Mouse (Mus musculus): ENCODE measurements around the gene Tsen2. TPM values are rescaled to one million over a fixed set of nuclear protein-coding genes. Genes with fewer than 3 reads are reported as not detected.

The Tsen2 gene
- total and polyA plus RNA-seq, 3 experiments, result 8.9 to 14.6 (median 11.5) TPM

DNA sequence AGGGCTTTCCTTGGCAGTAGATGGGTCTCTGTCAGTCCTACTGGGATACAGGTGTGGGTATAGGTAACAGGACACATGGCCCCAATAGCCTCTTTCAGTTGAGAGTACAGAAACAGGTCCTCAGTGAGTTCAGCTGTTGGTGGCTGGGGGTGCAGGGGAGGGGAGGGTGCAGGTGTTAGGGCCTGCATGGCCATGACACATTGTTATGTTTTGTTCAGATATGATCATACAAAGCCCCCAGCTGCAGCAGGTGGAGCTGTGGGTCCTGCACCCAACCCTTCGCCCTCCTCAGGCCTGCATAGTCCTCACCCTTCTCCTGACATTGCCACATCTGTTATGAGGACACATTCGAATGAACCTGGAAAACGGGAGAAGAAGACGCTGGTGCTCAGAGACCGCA lies 65.8 kb downstream of the Tsen2 start:
- TF ChIP-seq CTCF (IDR thresholded peaks at IDR 0.05; ENCODE audit: low read depth, low read length) (no peak), GATA2 (IDR thresholded peaks at IDR 0.05; ENCODE audit: borderline replicate concordance, low read depth, low read length) (no peak), TAL1 (conservative IDR thresholded peaks at IDR 0.05; ENCODE audit: low read depth, low read length) (no peak), POLR2AphosphoS5 (IDR thresholded peaks at IDR 0.05; ENCODE audit: insufficient replicate concordance, low read depth, low read length) (no peak), GATA1 (IDR thresholded peaks at IDR 0.05; ENCODE audit: borderline replicate concordance, low read length) (no peak)
- Histone ChIP-seq H3K36me3 (replicated peaks) (peaks cover 91% of the 10 kb centered on the region), H3K4me3 (ENCODE audit: low read depth, low read length) (no peak overlapping the region), H3K27me3 (ENCODE audit: insufficient read depth, low read length) (no peaks in the 10 kb centered on the region), H3K9me3 (replicated peaks) (no peaks in the 10 kb centered on the region), H3K4me1 (ENCODE audit: insufficient read depth, low read depth, low read length) (peaks cover 8% of the 10 kb centered on the region)
- DNase-seq (ENCODE audit: low spot score), result no peak
- ATAC-seq (ENCODE audit: extremely low read depth, insufficient number of reproducible peaks, low FRiP score, poor library complexity, severe bottlenecking), result no peak

- TF ChIP-seq POLR2AphosphoS5 (IDR thresholded peaks at IDR 0.05; ENCODE audit: insufficient replicate concordance, low read depth, low read length) (no peak), GATA2 (IDR thresholded peaks at IDR 0.05; ENCODE audit: borderline replicate concordance, low read depth, low read length) (no peak), CTCF (IDR thresholded peaks at IDR 0.05; ENCODE audit: low read depth, low read length) (no peak), TAL1 (conservative IDR thresholded peaks at IDR 0.05; ENCODE audit: low read depth, low read length) (no peak), GATA1 (IDR thresholded peaks at IDR 0.05; ENCODE audit: borderline replicate concordance, low read length) (no peak)
- ATAC-seq (ENCODE audit: extremely low read depth, insufficient number of reproducible peaks, low FRiP score, poor library complexity, severe bottlenecking), result no peak
- no peak overlapping the region for H3K4me3 ChIP-seq (ENCODE audit: low read depth, low read length)
- no peak for DNase-seq (ENCODE audit: low spot score)
- H3K27me3 ChIP-seq (ENCODE audit: insufficient read depth, low read length), result no peaks in the 10 kb centered on the region
- peaks cover 97% of the 10 kb centered on the region for H3K36me3 ChIP-seq (replicated peaks)
- H3K9me3 ChIP-seq (replicated peaks), result no peaks in the 10 kb centered on the region
- no peaks in the 10 kb centered on the region for H3K4me1 ChIP-seq (ENCODE audit: insufficient read depth, low read depth, low read length)
These were observed 69.3 kb downstream of the Tsen2 start for GRCm38 (mm10) chr6:115613793-115614192.

DNA sequence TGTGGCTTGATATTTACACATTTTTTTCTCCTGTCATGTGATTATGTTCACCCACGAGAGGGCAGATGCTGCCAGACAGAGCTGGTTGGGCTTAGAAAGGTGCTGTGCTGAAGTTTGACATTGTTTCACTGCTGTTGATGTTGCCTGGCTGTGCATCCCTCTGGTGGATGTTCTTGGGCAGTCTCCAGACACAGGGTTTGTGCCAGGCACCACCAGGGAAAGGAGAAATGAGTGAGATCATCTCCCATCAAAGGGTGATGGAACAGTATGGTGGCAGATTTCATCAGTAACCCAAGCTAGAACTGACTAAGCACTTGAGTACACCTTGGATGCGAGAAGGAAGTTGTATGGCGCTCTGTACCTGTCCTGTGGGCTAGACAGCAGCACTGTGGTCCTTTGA lies 71.5 kb downstream of the Tsen2 start:
- DNase-seq (ENCODE audit: low spot score), result no peak
- Histone ChIP-seq H3K4me3 (ENCODE audit: low read depth, low read length) (no peak overlapping the region), H3K36me3 (replicated peaks) (peaks cover 99% of the 10 kb centered on the region), H3K9me3 (replicated peaks) (no peaks in the 10 kb centered on the region), H3K27me3 (ENCODE audit: insufficient read depth, low read length) (no peaks in the 10 kb centered on the region), H3K4me1 (ENCODE audit: insufficient read depth, low read depth, low read length) (no peaks in the 10 kb centered on the region)
- ATAC-seq (ENCODE audit: extremely low read depth, insufficient number of reproducible peaks, low FRiP score, poor library complexity, severe bottlenecking), result no peak
- TF ChIP-seq POLR2AphosphoS5 (IDR thresholded peaks at IDR 0.05; ENCODE audit: insufficient replicate concordance, low read depth, low read length) (no peak), GATA1 (IDR thresholded peaks at IDR 0.05; ENCODE audit: borderline replicate concordance, low read length) (no peak), GATA2 (IDR thresholded peaks at IDR 0.05; ENCODE audit: borderline replicate concordance, low read depth, low read length) (no peak), TAL1 (conservative IDR thresholded peaks at IDR 0.05; ENCODE audit: low read depth, low read length) (no peak), CTCF (IDR thresholded peaks at IDR 0.05; ENCODE audit: low read depth, low read length) (no peak)

- no peak overlapping the region for H3K4me3 ChIP-seq (ENCODE audit: low read depth, low read length)
- H3K4me1 ChIP-seq (ENCODE audit: insufficient read depth, low read depth, low read length), result no peaks in the 10 kb centered on the region
- H3K27me3 ChIP-seq (ENCODE audit: insufficient read depth, low read length), result no peaks in the 10 kb centered on the region
- DNase-seq (ENCODE audit: low spot score), result no peak
- peaks cover 99% of the 10 kb centered on the region for H3K36me3 ChIP-seq (replicated peaks)
- TF ChIP-seq TAL1 (conservative IDR thresholded peaks at IDR 0.05; ENCODE audit: low read depth, low read length) (no peak), GATA2 (IDR thresholded peaks at IDR 0.05; ENCODE audit: borderline replicate concordance, low read depth, low read length) (no peak), POLR2AphosphoS5 (IDR thresholded peaks at IDR 0.05; ENCODE audit: insufficient replicate concordance, low read depth, low read length) (no peak), GATA1 (IDR thresholded peaks at IDR 0.05; ENCODE audit: borderline replicate concordance, low read length) (no peak), CTCF (IDR thresholded peaks at IDR 0.05; ENCODE audit: low read depth, low read length) (no peak)
- no peak for ATAC-seq (ENCODE audit: extremely low read depth, insufficient number of reproducible peaks, low FRiP score, poor library complexity, severe bottlenecking)
- no peaks in the 10 kb centered on the region for H3K9me3 ChIP-seq (replicated peaks)
These were observed 75.4 kb downstream of the Tsen2 start for GRCm38 (mm10) chr6:115619818-115620217.

DNA sequence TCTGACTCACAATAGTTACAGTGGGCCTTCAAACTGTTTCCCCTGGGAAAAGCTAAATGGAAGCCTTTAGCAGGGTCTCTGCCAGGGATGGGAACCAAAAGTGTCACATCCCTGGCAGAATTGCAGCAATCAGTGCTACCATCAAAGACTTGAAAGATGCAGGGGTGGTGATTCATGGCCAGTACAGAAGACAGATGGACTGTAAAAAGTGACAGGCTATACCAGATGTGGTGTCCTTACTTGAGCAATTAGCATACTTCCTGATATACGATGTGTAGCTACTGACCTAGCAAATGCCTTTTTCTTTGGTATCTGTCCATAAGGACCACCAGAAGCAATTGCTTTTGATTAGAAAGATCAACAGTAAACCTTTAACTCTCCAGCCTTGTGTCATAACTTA lies 76.5 kb downstream of the Tsen2 start:
- Histone ChIP-seq H3K9me3 (replicated peaks) (no peaks in the 10 kb centered on the region), H3K27me3 (ENCODE audit: insufficient read depth, low read length) (no peaks in the 10 kb centered on the region), H3K36me3 (replicated peaks) (peaks cover 100% of the 10 kb centered on the region), H3K4me1 (ENCODE audit: insufficient read depth, low read depth, low read length) (no peaks in the 10 kb centered on the region), H3K4me3 (ENCODE audit: low read depth, low read length) (no peak overlapping the region)
- no peak for ATAC-seq (ENCODE audit: extremely low read depth, insufficient number of reproducible peaks, low FRiP score, poor library complexity, severe bottlenecking)
- TF ChIP-seq GATA2 (IDR thresholded peaks at IDR 0.05; ENCODE audit: borderline replicate concordance, low read depth, low read length) (no peak), GATA1 (IDR thresholded peaks at IDR 0.05; ENCODE audit: borderline replicate concordance, low read length) (no peak), TAL1 (conservative IDR thresholded peaks at IDR 0.05; ENCODE audit: low read depth, low read length) (no peak), CTCF (IDR thresholded peaks at IDR 0.05; ENCODE audit: low read depth, low read length) (no peak), POLR2AphosphoS5 (IDR thresholded peaks at IDR 0.05; ENCODE audit: insufficient replicate concordance, low read depth, low read length) (no peak)
- DNase-seq (ENCODE audit: low spot score), result no peak

DNA sequence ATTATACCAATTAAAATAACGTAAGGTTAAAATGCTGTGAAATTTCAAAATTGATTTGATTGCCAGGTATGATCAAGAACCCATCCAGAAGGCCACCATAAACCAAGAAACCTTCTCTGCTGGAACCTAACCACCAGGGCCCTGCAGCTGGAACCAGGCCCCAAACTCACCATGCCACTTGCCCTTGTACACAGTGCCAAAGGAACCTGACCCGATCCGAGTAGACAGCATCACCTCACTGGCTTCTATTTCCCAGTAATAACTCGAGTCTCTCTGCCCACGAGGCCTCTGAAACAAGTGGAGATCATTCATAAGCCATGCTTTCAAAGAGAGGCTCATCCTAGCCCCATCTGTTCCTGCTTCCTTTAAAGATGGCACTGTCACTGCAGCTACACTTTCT lies 81.7 kb downstream of the Tsen2 start:
- Histone ChIP-seq H3K9me3 (replicated peaks) (no peaks in the 10 kb centered on the region), H3K36me3 (replicated peaks) (peaks cover 95% of the 10 kb centered on the region), H3K27me3 (ENCODE audit: insufficient read depth, low read length) (no peaks in the 10 kb centered on the region), H3K4me3 (ENCODE audit: low read depth, low read length) (no peak overlapping the region), H3K4me1 (ENCODE audit: insufficient read depth, low read depth, low read length) (no peaks in the 10 kb centered on the region)
- TF ChIP-seq CTCF (IDR thresholded peaks at IDR 0.05; ENCODE audit: low read depth, low read length) (no peak), POLR2AphosphoS5 (IDR thresholded peaks at IDR 0.05; ENCODE audit: insufficient replicate concordance, low read depth, low read length) (no peak)
- ATAC-seq (ENCODE audit: extremely low read depth, insufficient number of reproducible peaks, low FRiP score, poor library complexity, severe bottlenecking) (no peak), DNase-seq (ENCODE audit: low spot score) (no peak)

Other genes with a start within 250 kb of the Tsen2 start
- gene Pparg, start 183.7 kb upstream of the Tsen2 start, total RNA-seq (2014; fragmentation: Nextera tagmentation), result not detected in 2 replicates
- gene Pparg, start 183.7 kb upstream of the Tsen2 start, total RNA-seq (2017), result 0.06 TPM in 1 of 2 replicates, not detected in the other
- not detected in 2 replicates for gene Pparg, start 183.7 kb upstream of the Tsen2 start, polyA plus RNA-seq (2012)
- gene Mkrn2os, start 47.9 kb downstream of the Tsen2 start, total RNA-seq (2014; fragmentation: Nextera tagmentation), result not detected in 2 replicates
- not detected in 2 replicates for gene Mkrn2os, start 47.9 kb downstream of the Tsen2 start, total RNA-seq (2017)
- not detected in 2 replicates for gene Mkrn2os, start 47.9 kb downstream of the Tsen2 start, polyA plus RNA-seq (2012)
- 18.4 and 23.6 TPM in 2 replicates for gene Mkrn2, start 57.2 kb downstream of the Tsen2 start, total RNA-seq (2014; fragmentation: Nextera tagmentation)
- gene Mkrn2, start 57.2 kb downstream of the Tsen2 start, total RNA-seq (2017), result 24.5 and 26.3 TPM in 2 replicates
- gene Mkrn2, start 57.2 kb downstream of the Tsen2 start, polyA plus RNA-seq (2012), result 2.5 and 21.5 TPM in 2 replicates
- 75.5 and 78.1 TPM in 2 replicates for gene Raf1, start 132.0 kb downstream of the Tsen2 start, total RNA-seq (2014; fragmentation: Nextera tagmentation)
- gene Raf1, start 132.0 kb downstream of the Tsen2 start, total RNA-seq (2017), result 53.0 and 56.9 TPM in 2 replicates
- 14.6 and 20.9 TPM in 2 replicates for gene Raf1, start 132.0 kb downstream of the Tsen2 start, polyA plus RNA-seq (2012)
- gene Tmem40, start 217.7 kb downstream of the Tsen2 start, total RNA-seq (2014; fragmentation: Nextera tagmentation), result 1.8 TPM in 1 of 2 replicates, not detected in the other
- gene Tmem40, start 217.7 kb downstream of the Tsen2 start, total RNA-seq (2017), result 14.6 and 16.5 TPM in 2 replicates
- 2.8 and 3.4 TPM in 2 replicates for gene Tmem40, start 217.7 kb downstream of the Tsen2 start, polyA plus RNA-seq (2012)
- 6.5 and 7.1 TPM in 2 replicates for gene Cand2, start 229.9 kb downstream of the Tsen2 start, total RNA-seq (2014; fragmentation: Nextera tagmentation)
- 1.6 and 1.8 TPM in 2 replicates for gene Cand2, start 229.9 kb downstream of the Tsen2 start, total RNA-seq (2017)
- gene Cand2, start 229.9 kb downstream of the Tsen2 start, polyA plus RNA-seq (2012), result 6.1 and 7.1 TPM in 2 replicates

Measured in G1E (cell line).